Mouse (Mus musculus) neural tube, embryonic 14.5 days (tissue): ENCODE results near the gene Lhx9. TPM values are rescaled to one million over a fixed set of nuclear protein-coding genes. Genes with fewer than 3 reads are reported as not detected.
"Not testable (repeated sequence)": the region's sequence is repeated elsewhere in the genome, so short reads cannot be mapped to it uniquely, and the experiment has no call there.

ENCODE experiments used
- ATAC-seq: fragments of 200-750 bp; cut with Nextera tagmentation; 2 replicates; pipeline ENCODE4 v1.8.0; 2017; ENCODE audit warnings: low read depth, mild to moderate bottlenecking, moderate TSS enrichment, moderate library complexity
- H3K27ac ChIP-seq: fragments of 300-500 bp; sonication (generic); 2 replicates; pipeline ENCODE4 v1.5.1; 2014; ENCODE audit warnings: low read depth, mild to moderate bottlenecking, control low read depth, low read length, moderate library complexity, mixed read lengths
- H3K27me3 ChIP-seq: fragments of 300-500 bp; sonication (generic); 2 replicates; pipeline ENCODE4 v1.6.1; 2014; ENCODE audit warnings: low read length; ENCODE audit not compliant: control insufficient read depth, insufficient read depth
- H3K36me3 ChIP-seq: fragments of 300-500 bp; sonication (generic); 2 replicates; pipeline ENCODE4 v1.6.1; 2014; ENCODE audit warnings: low read length, mixed read lengths; ENCODE audit not compliant: control insufficient read depth, insufficient read depth
- H3K4me1 ChIP-seq: fragments of 300-500 bp; sonication (generic); 2 replicates; pipeline ENCODE4 v1.6.1; 2014; ENCODE audit warnings: low read length; ENCODE audit not compliant: control insufficient read depth, insufficient read depth
- H3K4me2 ChIP-seq: fragments of 300-500 bp; sonication (generic); 2 replicates; pipeline ENCODE4 v1.6.1; 2014; ENCODE audit warnings: mild to moderate bottlenecking, low read depth, low read length, control low read depth
- H3K4me3 ChIP-seq: fragments of 300-500 bp; sonication (generic); 2 replicates; pipeline ENCODE4 v1.5.1; 2014; ENCODE audit warnings: low read depth, low read length, control low read depth, mixed read lengths
- H3K9ac ChIP-seq: fragments of 300-500 bp; sonication (generic); replicated peaks from 2 replicates; pipeline ENCODE4 v1.6.1; 2014; ENCODE audit warnings: low read depth, mild to moderate bottlenecking, control low read depth, low read length, mixed read lengths
- H3K9me3 ChIP-seq: fragments of 300-500 bp; sonication (generic); 2 replicates; pipeline ENCODE4 v1.6.1; 2016; ENCODE audit warnings: low read length; ENCODE audit not compliant: control insufficient read depth
- WGBS: fragments of 180-500 bp; shearing (Covaris S2); extraction: QIAGEN DNeasy Blood & Tissue Kit; methylation state at CpG from one replicate; pipeline ENCODE4 v1.1.7; 2014; 5-methylcytosine and 5-hydroxymethylcytosine counted together
- polyA plus RNA-seq: library from polyadenylated mRNA; unstranded; fragments of >200 nt; fragmentation: Nextera tagmentation; extraction: Ambion mirVana; gene quantifications from 2 replicates; pipeline ENCODE4 v1.2.1, GENCODE M21; 2014

Gene Lhx9
- 4.9 and 6.1 TPM in 2 replicates for polyA plus RNA-seq

GRCm38 (mm10) chr1:138848511-138849109 is at the start of gene Lhx9:
TSS of gene Lhx9 (minus strand) at chr1:138848577.
- H3K9me3 ChIP-seq: no peaks in the 10 kb centered on the region
- H3K9ac ChIP-seq: 0 out of 2 replicates have a peak within 1 kb of the TSS, but pooled peaks have one; percentile 16
- under 1% methylated on average over 33 of the region's 33 CpGs for WGBS
- ATAC-seq: peak; percentile 45; the same call in 1 of the 2 replicates
- peaks cover 45% of the 10 kb centered on the region for H3K27me3 ChIP-seq
- no peak within 1 kb of the TSS for H3K27ac ChIP-seq
- no peaks in the 10 kb centered on the region for H3K36me3 ChIP-seq
- peak within 1 kb of the TSS; percentile 37 for H3K4me2 ChIP-seq
- H3K4me1 ChIP-seq: 0 out of 2 replicates have a peak, but pooled peaks cover 6% of the 10 kb centered on the region
- H3K4me3 ChIP-seq: peak within 1 kb of the TSS; percentile 19; the same call in 1 of the 2 replicates

GRCm38 (mm10) chr1:138896088-138896487 is 47.7 kb upstream of the Lhx9 start:
- Histone ChIP-seq H3K36me3 (no peaks in the 10 kb centered on the region), H3K9me3 (no peaks in the 10 kb centered on the region), H3K4me3 (no peak overlapping the region), H3K4me2 (no peak overlapping the region), H3K4me1 (no peaks in the 10 kb centered on the region), H3K9ac (no peak overlapping the region), H3K27me3 (no peaks in the 10 kb centered on the region), H3K27ac (no peak overlapping the region)
- no peak for ATAC-seq
- 79% methylated on average over 3 of the region's 3 CpGs for WGBS

GRCm38 (mm10) chr1:138877470-138878254 is 29.3 kb upstream of the Lhx9 start:
- Histone ChIP-seq H3K4me1 (no peaks in the 10 kb centered on the region), H3K27ac (no peak overlapping the region), H3K4me2 (no peak overlapping the region), H3K9ac (no peak overlapping the region), H3K9me3 (no peaks in the 10 kb centered on the region), H3K36me3 (no peaks in the 10 kb centered on the region), H3K4me3 (no peak overlapping the region), H3K27me3 (no peaks in the 10 kb centered on the region)
- 93% methylated on average over 14 of the region's 14 CpGs for WGBS
- ATAC-seq: no peak

GRCm38 (mm10) chr1:138876371-138877045 is 28.1 kb upstream of the Lhx9 start:
- no peak overlapping the region for H3K4me3 ChIP-seq
- 69% methylated on average over 16 of the region's 16 CpGs for WGBS

GRCm38 (mm10) chr1:138856101-138856950 is 7.9 kb upstream of the Lhx9 start, which contains the start of gene 2310009B15Rik:
TSS of gene 2310009B15Rik (minus strand) at chr1:138856852.
- H3K4me1 ChIP-seq, H3K27me3 ChIP-seq, H3K36me3 ChIP-seq, H3K9me3 ChIP-seq, H3K4me2 ChIP-seq: not testable (repeated sequence)
- peak within 1 kb of the TSS; percentile 38 for H3K4me3 ChIP-seq
- peak within 1 kb of the TSS; percentile 48; the same call in 1 of the 2 replicates for H3K27ac ChIP-seq
- WGBS: 1% methylated on average over 34 of the region's 79 CpGs
- peak within 1 kb of the TSS; percentile 42; the same call in 1 of the 2 replicates for H3K9ac ChIP-seq
- peak; percentile 99 for ATAC-seq

More at GRCm38 (mm10) chr1:138876371-138877045, 28.1 kb upstream of the Lhx9 start:
- Histone ChIP-seq H3K27me3 (no peaks in the 10 kb centered on the region), H3K27ac (no peak overlapping the region), H3K4me1 (no peaks in the 10 kb centered on the region), H3K9ac (no peak overlapping the region), H3K9me3 (no peaks in the 10 kb centered on the region), H3K36me3 (no peaks in the 10 kb centered on the region), H3K4me2 (no peak overlapping the region)
- ATAC-seq: no peak

GRCm38 (mm10) chr1:138850823-138851222 is 2.4 kb upstream of the Lhx9 start:
- no peak overlapping the region for H3K27ac ChIP-seq
- H3K9me3 ChIP-seq: no peaks in the 10 kb centered on the region
- no peak for ATAC-seq
- 93% methylated on average over 1 of the region's 1 CpGs for WGBS
- H3K4me2 ChIP-seq: no peak overlapping the region
- H3K27me3 ChIP-seq: peaks cover 25% of the 10 kb centered on the region
- H3K4me3 ChIP-seq: no peak overlapping the region
- H3K36me3 ChIP-seq: no peaks in the 10 kb centered on the region
- no peak overlapping the region for H3K9ac ChIP-seq
- H3K4me1 ChIP-seq: 0 out of 2 replicates have a peak, but pooled peaks cover 6% of the 10 kb centered on the region

GRCm38 (mm10) chr1:138850161-138850539 is 1.8 kb upstream of the Lhx9 start:
- Histone ChIP-seq H3K4me2 (no peak overlapping the region), H3K9ac (no peak overlapping the region), H3K36me3 (no peaks in the 10 kb centered on the region), H3K27ac (no peak overlapping the region), H3K4me1 (0 out of 2 replicates have a peak, but pooled peaks cover 6% of the 10 kb centered on the region), H3K9me3 (no peaks in the 10 kb centered on the region), H3K4me3 (no peak overlapping the region), H3K27me3 (peaks cover 31% of the 10 kb centered on the region)
- no peak for ATAC-seq
- WGBS: 52% methylated on average over 2 of the region's 4 CpGs

- no peak overlapping the region for H3K9ac ChIP-seq
- H3K9me3 ChIP-seq: no peaks in the 10 kb centered on the region
- no peak overlapping the region for H3K27ac ChIP-seq
- H3K4me3 ChIP-seq: no peak overlapping the region
- peaks cover 35% of the 10 kb centered on the region for H3K27me3 ChIP-seq
- H3K4me2 ChIP-seq: no peak overlapping the region
- no peaks in the 10 kb centered on the region for H3K36me3 ChIP-seq
- ATAC-seq: no peak
- WGBS: 5% methylated on average over 8 of the region's 8 CpGs
- 0 out of 2 replicates have a peak, but pooled peaks cover 6% of the 10 kb centered on the region for H3K4me1 ChIP-seq
Observed at GRCm38 (mm10) chr1:138849531-138850160, 1.3 kb upstream of the Lhx9 start.
